Mouse (Mus musculus): ENCODE results near the gene Hist1h2bm. TPM values are rescaled to one million over a fixed set of nuclear protein-coding genes. Genes with fewer than 3 reads are reported as not detected.
"Not testable (repeated sequence)": the region's sequence is repeated elsewhere in the genome, so short reads cannot be mapped to it uniquely, and the experiment has no call there.

Hist1h2bm gene
- polyA plus RNA-seq, 1 experiment from 2014 or later = 0.82 TPM

DNA sequence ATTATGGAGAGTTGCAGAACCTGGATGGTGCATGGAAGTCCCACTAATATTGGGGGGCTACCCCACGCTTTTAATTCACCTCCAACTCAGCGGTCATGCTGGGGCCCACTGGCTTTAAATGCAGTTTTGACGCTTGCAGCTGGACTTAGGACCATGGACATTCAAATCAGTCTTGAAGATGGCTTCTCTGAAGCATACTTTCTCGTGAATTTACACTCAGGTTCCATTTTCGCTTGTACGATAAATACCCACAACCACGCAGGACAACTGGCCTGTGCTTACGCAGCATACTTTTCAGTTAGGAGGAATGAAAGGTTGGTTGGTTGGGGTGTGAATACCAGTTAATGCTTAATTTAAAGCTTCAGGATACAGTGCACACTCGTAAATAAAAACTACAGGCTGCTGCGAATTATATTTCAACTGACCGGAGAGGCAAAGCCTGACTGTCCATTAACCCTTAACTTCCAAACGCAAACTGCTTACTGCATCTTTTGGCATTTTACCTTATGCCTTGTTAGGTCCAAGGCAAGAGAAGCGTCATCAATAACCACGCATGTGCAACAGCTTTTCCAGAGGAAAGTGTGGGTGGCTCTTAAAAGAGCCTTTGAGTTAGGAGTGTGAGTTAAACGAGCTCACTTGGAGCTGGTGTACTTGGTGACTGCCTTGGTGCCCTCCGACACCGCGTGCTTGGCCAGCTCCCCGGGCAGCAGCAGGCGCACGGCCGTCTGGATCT is 6.5 kb upstream of the Hist1h2bm start:
- peak overlapping the region; percentile 13; the same call in 1 of the 2 replicates for H3K27ac ChIP-seq (ENCODE audit: low read depth, low read length)
- H3K36me3 ChIP-seq (ENCODE audit: control insufficient read depth, insufficient read depth, low read length) = no peaks in the 10 kb centered on the region
- no peaks in the 10 kb centered on the region for H3K9me3 ChIP-seq (ENCODE audit: control insufficient read depth, low read length)
- ATAC-seq (ENCODE audit: low read depth) = no peak
- H3K27me3 ChIP-seq (ENCODE audit: control insufficient read depth, insufficient read depth, low read length) = no peaks in the 10 kb centered on the region
- no peak overlapping the region; the same call in 1 of the 2 replicates for H3K9ac ChIP-seq (replicated peaks; ENCODE audit: low read depth, low read length)
- under 1% methylated on average over 19 of the region's 22 CpGs for whole genome bisulfite sequencing
- peak overlapping the region; percentile 37 for H3K4me3 ChIP-seq (ENCODE audit: low read depth, low read length)
- H3K4me2 ChIP-seq (ENCODE audit: low read depth, low read length) = peak overlapping the region; percentile 76
- peaks cover 17% of the 10 kb centered on the region for H3K4me1 ChIP-seq (ENCODE audit: control insufficient read depth, insufficient read depth, low read length)

DNA sequence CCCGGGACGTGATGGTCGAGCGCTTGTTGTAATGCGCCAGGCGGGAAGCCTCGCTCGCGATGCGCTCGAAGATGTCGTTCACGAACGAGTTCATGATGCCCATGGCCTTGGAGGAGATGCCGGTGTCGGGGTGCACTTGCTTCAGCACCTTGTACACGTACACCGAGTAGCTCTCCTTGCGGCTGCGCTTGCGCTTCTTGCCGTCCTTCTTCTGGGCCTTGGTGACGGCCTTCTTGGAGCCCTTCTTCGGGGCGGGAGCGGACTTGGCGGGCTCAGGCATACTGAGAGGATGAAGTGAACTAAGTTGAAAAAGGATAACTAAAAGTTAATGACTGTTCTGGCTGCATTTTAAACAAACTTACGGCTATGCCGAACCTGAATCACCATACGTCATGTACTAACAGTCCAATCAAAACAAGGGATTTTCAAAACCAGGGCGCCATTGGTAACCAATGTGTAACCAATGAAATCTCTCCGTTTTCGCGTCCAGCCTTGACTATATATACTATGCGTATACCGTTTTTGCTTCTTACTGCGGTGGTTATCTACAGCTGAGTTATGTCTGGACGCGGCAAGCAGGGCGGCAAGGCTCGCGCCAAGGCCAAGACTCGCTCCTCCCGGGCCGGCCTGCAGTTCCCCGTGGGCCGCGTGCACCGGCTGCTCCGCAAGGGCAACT is 5.8 kb upstream of the Hist1h2bm start, which contains the start of the genes Hist1h2bl and Hist1h2ai:
TSS of gene Hist1h2bl (minus strand) at position 280 of the 676 bp plus-strand sequence.
TSS of gene Hist1h2ai (plus strand) at position 559 of the 676 bp plus-strand sequence.
- H3K4me3 ChIP-seq (ENCODE audit: low read depth, low read length) = peak within 1 kb of the TSS; percentile 37
- ATAC-seq (ENCODE audit: low read depth) = peak; percentile 94
- not testable (repeated sequence) for H3K9me3 ChIP-seq (ENCODE audit: control insufficient read depth, low read length); H3K27me3 ChIP-seq (ENCODE audit: control insufficient read depth, insufficient read depth, low read length); H3K36me3 ChIP-seq (ENCODE audit: control insufficient read depth, insufficient read depth, low read length)
- peaks cover 17% of the 10 kb centered on the region for H3K4me1 ChIP-seq (ENCODE audit: control insufficient read depth, insufficient read depth, low read length)
- H3K4me2 ChIP-seq (ENCODE audit: low read depth, low read length) = peak within 1 kb of the TSS; percentile 76
- WGBS = under 1% methylated on average over 29 of the region's 50 CpGs
- H3K27ac ChIP-seq (ENCODE audit: low read depth, low read length) = peak within 1 kb of the TSS; percentile 92
- H3K9ac ChIP-seq (replicated peaks; ENCODE audit: low read depth, low read length) = peak within 1 kb of the TSS; percentile 17

DNA sequence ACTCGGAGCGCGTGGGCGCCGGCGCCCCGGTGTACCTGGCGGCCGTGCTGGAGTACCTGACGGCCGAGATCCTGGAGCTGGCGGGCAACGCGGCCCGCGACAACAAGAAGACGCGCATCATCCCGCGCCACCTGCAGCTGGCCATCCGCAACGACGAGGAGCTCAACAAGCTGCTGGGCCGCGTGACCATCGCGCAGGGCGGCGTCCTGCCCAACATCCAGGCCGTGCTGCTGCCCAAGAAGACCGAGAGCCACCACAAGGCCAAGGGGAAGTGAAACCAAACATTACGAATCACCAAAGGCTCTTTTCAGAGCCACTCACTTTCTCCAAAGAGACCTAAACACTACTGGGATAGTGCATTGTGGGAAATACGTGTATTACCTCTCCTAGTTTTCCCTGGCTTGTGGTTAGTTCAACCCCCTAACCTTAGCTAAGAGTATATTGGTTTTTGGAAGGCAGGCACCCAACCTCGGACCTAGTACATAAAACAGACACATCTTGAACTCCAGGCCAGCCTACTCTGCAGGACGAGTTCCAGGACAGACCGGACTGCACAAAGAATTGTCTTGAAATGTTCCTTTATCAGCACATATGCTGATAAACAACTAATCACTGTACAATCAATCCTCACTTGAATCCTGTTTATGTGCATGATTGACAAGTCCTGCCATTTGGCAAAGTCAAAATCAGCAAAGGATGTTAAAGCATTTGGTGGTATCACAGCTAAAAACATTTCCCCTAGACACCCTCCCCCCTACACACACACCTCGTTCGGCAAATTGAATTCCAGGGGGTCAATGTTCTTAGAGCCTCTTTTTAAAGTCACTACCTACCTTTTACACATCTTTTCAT is 5.1 kb upstream of the Hist1h2bm start:
- not testable (repeated sequence) for H3K36me3 ChIP-seq (ENCODE audit: control insufficient read depth, insufficient read depth, low read length); H3K9me3 ChIP-seq (ENCODE audit: control insufficient read depth, low read length); H3K27me3 ChIP-seq (ENCODE audit: control insufficient read depth, insufficient read depth, low read length)
- peak overlapping the region; percentile 76 for H3K4me2 ChIP-seq (ENCODE audit: low read depth, low read length)
- H3K4me1 ChIP-seq (ENCODE audit: control insufficient read depth, insufficient read depth, low read length) = peaks cover 20% of the 10 kb centered on the region
- WGBS = 0% methylated on average over 9 of the region's 38 CpGs
- H3K4me3 ChIP-seq (ENCODE audit: low read depth, low read length) = peak overlapping the region; percentile 37
- peak; percentile 10 for ATAC-seq (ENCODE audit: low read depth)
- peak overlapping the region; percentile 17 for H3K9ac ChIP-seq (replicated peaks; ENCODE audit: low read depth, low read length)
- H3K27ac ChIP-seq (ENCODE audit: low read depth, low read length) = peak overlapping the region; percentile 92

DNA sequence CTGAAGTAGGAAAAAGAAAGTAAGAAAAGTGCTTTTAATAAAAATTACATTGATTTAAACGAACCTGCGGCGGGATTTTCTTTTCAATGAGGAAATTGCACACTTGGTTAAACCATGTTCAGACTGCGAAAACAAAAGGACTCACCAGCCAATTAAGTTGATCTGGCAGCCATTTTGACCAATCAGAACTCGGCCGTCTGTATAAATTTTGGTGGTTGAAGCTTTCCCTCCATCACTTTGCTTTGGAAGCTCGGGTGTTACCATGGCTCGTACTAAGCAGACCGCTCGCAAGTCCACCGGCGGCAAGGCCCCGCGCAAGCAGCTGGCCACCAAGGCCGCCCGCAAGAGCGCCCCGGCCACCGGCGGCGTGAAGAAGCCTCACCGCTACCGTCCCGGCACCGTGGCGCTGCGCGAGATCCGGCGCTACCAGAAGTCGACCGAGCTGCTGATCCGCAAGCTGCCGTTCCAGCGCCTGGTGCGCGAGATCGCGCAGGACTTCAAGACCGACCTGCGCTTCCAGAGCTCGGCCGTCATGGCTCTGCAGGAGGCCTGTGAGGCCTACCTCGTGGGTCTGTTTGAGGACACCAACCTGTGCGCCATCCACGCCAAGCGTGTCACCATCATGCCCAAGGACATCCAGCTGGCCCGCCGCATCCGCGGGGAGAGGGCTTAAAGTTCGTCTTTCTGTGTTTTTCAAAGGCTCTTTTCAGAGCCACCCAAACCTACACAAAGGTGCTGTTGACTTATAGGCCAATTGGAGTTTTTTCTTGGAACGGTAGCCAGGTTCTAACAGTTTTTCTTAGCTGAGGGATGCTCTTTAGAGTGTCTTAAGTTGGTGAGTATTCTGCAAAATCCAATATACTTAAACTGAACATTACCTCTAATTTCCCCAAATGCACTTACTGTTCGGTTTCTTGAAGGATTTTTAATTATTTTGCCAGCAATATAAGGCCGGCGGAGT is 4.2 kb upstream of the Hist1h2bm start, which contains the start of gene Hist1h3h:
TSS of gene Hist1h3h (plus strand) at position 263 of the 961 bp plus-strand sequence.
- H3K27me3 ChIP-seq (ENCODE audit: control insufficient read depth, insufficient read depth, low read length); H3K36me3 ChIP-seq (ENCODE audit: control insufficient read depth, insufficient read depth, low read length); H3K9me3 ChIP-seq (ENCODE audit: control insufficient read depth, low read length): not testable (repeated sequence)
- Histone ChIP-seq H3K4me3 (ENCODE audit: low read depth, low read length) (peak within 1 kb of the TSS; percentile 37), H3K27ac (ENCODE audit: low read depth, low read length) (peak within 1 kb of the TSS; percentile 92), H3K4me2 (ENCODE audit: low read depth, low read length) (peak within 1 kb of the TSS; percentile 76), H3K4me1 (ENCODE audit: control insufficient read depth, insufficient read depth, low read length) (peaks cover 23% of the 10 kb centered on the region), H3K9ac (replicated peaks; ENCODE audit: low read depth, low read length) (peak within 1 kb of the TSS; percentile 41)
- ATAC-seq (ENCODE audit: low read depth) = peak; percentile 42
- WGBS = under 1% methylated on average over 21 of the region's 56 CpGs

DNA sequence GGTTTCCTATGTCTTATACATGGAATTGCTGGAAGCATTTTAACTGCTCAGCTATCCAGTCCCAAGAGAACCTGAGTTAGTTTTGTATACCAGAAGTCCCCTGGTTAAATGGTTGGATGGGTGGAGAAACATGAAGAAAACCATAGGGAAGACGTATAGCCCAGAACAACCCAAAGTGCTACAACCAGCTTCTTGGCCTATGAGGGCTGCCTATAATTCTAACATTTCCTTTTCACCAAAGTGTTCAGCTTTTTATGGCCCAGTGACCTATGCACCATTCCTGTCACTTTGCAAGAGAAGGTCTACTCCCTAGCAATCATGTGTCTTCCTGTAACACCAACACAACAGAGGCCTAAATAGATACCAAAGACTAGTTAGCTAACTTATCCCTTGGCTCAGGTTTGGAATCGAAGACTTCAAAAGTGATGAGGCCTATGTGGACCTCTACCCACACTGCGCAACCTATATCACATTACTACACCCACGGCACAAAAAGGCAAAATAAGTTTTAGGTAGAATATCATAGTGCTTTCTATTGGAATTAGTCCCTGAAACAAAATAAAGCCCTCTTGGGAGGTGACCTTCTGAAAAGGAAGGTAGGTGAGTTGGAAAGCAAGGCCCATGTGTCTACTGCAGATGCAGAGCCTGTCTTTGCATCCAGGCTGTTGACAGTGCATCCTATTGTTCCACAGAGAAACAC is 3.3 kb upstream of the Hist1h2bm start:
- no peaks in the 10 kb centered on the region for H3K36me3 ChIP-seq (ENCODE audit: control insufficient read depth, insufficient read depth, low read length)
- peak overlapping the region; percentile 16; the same call in 1 of the 2 replicates for H3K27ac ChIP-seq (ENCODE audit: low read depth, low read length)
- ATAC-seq (ENCODE audit: low read depth) = no peak
- H3K9me3 ChIP-seq (ENCODE audit: control insufficient read depth, low read length) = no peaks in the 10 kb centered on the region
- peak overlapping the region; percentile 41 for H3K9ac ChIP-seq (replicated peaks; ENCODE audit: low read depth, low read length)
- peak overlapping the region; percentile 76 for H3K4me2 ChIP-seq (ENCODE audit: low read depth, low read length)
- no peaks in the 10 kb centered on the region for H3K27me3 ChIP-seq (ENCODE audit: control insufficient read depth, insufficient read depth, low read length)
- 64% methylated on average over 4 of the region's 4 CpGs for WGBS
- peaks cover 24% of the 10 kb centered on the region for H3K4me1 ChIP-seq (ENCODE audit: control insufficient read depth, insufficient read depth, low read length)
- peak overlapping the region; percentile 30 for H3K4me3 ChIP-seq (ENCODE audit: low read depth, low read length)

DNA sequence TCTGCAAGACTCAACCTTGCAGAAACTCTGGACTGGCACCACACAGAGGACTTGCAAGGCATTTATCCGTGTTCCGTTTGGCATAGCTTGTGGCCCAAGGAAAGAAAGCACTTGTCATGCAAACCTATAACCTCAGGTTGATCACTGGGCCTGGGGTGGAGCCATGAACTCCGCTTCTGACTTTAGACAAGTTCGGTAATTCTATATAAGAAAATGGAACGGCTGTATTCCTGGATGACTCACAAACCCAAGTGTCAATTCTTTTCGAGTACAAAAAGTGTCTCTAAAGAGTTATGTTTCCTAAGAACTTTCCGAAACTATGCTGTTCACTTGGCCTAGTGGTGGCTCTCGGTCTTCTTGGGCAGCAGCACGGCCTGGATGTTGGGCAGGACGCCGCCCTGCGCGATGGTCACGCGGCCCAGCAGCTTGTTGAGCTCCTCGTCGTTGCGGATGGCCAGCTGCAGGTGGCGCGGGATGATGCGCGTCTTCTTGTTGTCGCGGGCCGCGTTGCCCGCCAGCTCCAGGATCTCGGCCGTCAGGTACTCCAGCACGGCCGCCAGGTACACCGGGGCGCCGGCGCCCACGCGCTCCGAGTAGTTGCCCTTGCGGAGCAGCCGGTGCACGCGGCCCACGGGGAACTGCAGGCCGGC is 612 bp upstream of the Hist1h2bm start:
- H3K4me1 ChIP-seq (ENCODE audit: control insufficient read depth, insufficient read depth, low read length) = peaks cover 17% of the 10 kb centered on the region
- not testable (repeated sequence) for H3K9ac ChIP-seq (replicated peaks; ENCODE audit: low read depth, low read length); H3K27me3 ChIP-seq (ENCODE audit: control insufficient read depth, insufficient read depth, low read length); H3K36me3 ChIP-seq (ENCODE audit: control insufficient read depth, insufficient read depth, low read length); H3K9me3 ChIP-seq (ENCODE audit: control insufficient read depth, low read length)
- peak overlapping the region; percentile 37 for H3K4me3 ChIP-seq (ENCODE audit: low read depth, low read length)
- peak overlapping the region; percentile 54 for H3K4me2 ChIP-seq (ENCODE audit: low read depth, low read length)
- WGBS = under 1% methylated on average over 19 of the region's 44 CpGs
- H3K27ac ChIP-seq (ENCODE audit: low read depth, low read length) = peak overlapping the region; percentile 55
- ATAC-seq (ENCODE audit: low read depth) = peak; percentile 7

DNA sequence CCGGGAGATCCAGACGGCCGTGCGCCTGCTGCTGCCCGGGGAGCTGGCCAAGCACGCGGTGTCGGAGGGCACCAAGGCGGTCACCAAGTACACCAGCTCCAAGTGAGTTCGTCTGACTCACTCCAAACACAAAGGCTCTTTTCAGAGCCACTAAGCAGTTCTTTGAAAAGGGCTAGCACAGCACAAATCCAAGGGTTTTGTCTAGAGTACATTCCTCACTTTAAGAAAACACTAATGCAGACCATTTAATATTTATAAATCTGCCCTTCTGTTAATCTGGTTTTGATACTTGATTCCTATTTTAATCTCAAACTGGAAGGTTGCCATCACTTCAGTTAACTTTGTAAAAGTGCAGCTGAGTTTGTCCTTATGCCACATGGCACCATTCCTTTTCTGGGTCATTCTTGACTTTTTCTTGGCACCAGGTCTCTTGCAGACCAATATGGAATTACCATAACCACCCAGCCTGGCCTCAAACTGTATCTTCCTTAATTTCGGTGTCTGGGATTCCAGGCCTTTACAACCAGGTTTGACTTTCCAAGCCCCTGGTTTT is 605 bp downstream of the Hist1h2bm start:
- peak overlapping the region; percentile 41; the same call in 1 of the 2 replicates for H3K9ac ChIP-seq (replicated peaks; ENCODE audit: low read depth, low read length)
- ATAC-seq (ENCODE audit: low read depth) = peak; percentile 29

More for the DNA sequence above, 605 bp downstream of the Hist1h2bm start:
- Histone ChIP-seq H3K9me3 (ENCODE audit: control insufficient read depth, low read length) (no peaks in the 10 kb centered on the region), H3K27me3 (ENCODE audit: control insufficient read depth, insufficient read depth, low read length) (no peaks in the 10 kb centered on the region), H3K4me2 (ENCODE audit: low read depth, low read length) (peak overlapping the region; percentile 54), H3K36me3 (ENCODE audit: control insufficient read depth, insufficient read depth, low read length) (no peaks in the 10 kb centered on the region), H3K4me1 (ENCODE audit: control insufficient read depth, insufficient read depth, low read length) (peaks cover 17% of the 10 kb centered on the region), H3K4me3 (ENCODE audit: low read depth, low read length) (peak overlapping the region; percentile 37), H3K27ac (ENCODE audit: low read depth, low read length) (peak overlapping the region; percentile 73; the same call in 1 of the 2 replicates)
- WGBS = 2% methylated on average over 9 of the region's 11 CpGs
